Mouse (Mus musculus): ENCODE measurements around the gene Gart.

Gart gene

DNA sequence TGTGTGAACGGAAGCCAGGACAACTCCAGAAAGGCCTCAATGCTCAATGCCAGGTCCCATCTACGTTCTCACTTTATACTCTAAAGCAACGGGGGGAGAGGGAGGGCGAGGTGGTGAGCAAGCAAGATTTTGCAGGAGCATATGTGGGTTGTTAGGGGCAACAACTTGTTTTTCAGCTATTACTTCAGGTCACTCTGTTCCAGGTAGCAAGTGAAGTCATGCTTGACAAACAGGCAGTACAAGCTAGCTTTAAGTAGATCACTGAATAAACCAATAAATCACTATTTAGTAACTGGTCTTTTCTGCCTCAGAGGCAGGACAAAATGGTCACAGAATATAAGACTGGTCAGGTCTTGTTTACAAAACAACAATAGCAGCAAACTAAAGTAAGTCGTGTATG lies 61.1 kb downstream of the Gart start:
- peaks cover 17% of the 10 kb centered on the region for H3K36me3 ChIP-seq (ENCODE audit: control insufficient read depth, insufficient read depth, low read length, poor library complexity, severe bottlenecking)
- no peaks in the 10 kb centered on the region for H3K27me3 ChIP-seq (ENCODE audit: control insufficient read depth, insufficient read depth, low read length, poor library complexity, severe bottlenecking)
- no peak for DNase-seq (ENCODE audit: low read depth, low spot score)

DNA sequence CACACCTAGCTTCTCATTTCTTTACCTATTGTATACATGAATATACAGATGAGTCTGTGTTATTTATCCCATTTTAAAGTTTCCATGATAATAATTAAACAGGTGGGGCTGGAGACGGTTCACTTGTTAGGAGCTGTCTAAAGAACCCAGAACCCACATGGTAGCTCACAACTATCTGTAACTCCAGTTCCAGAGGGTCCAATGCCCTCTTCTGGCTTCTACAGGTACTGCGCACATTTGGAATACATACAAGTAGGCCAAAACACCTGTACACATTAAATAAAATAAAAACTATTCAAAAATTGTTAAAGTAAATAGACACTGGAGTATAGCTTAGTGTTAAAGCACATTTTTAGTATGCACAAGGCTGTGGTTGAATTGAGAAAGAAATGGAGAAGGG lies 64.4 kb downstream of the Gart start:
- H3K27me3 ChIP-seq (ENCODE audit: control insufficient read depth, insufficient read depth, low read length, poor library complexity, severe bottlenecking): no peaks in the 10 kb centered on the region
- peak; percentile 75 for DNase-seq (ENCODE audit: low read depth, low spot score)

GRCm38 (mm10) chr16:91578980-91579720 lies 67.6 kb downstream of the Gart start:
- Histone ChIP-seq H3K27me3 (ENCODE audit: control insufficient read depth, insufficient read depth, low read length, poor library complexity, severe bottlenecking) (no peaks in the 10 kb centered on the region), H3K36me3 (ENCODE audit: control insufficient read depth, insufficient read depth, low read length, poor library complexity, severe bottlenecking) (peaks cover 30% of the 10 kb centered on the region)
- DNase-seq (ENCODE audit: low read depth, low spot score): no peak

More for the DNA sequence above, 64.4 kb downstream of the Gart start:
- peaks cover 23% of the 10 kb centered on the region for H3K36me3 ChIP-seq (ENCODE audit: control insufficient read depth, insufficient read depth, low read length, poor library complexity, severe bottlenecking)

GRCm38 (mm10) chr16:91575151-91575550 lies 71.6 kb downstream of the Gart start:
- Histone ChIP-seq H3K27me3 (ENCODE audit: control insufficient read depth, insufficient read depth, low read length, poor library complexity, severe bottlenecking) (no peaks in the 10 kb centered on the region), H3K36me3 (ENCODE audit: control insufficient read depth, insufficient read depth, low read length, poor library complexity, severe bottlenecking) (peaks cover 23% of the 10 kb centered on the region)
- DNase-seq (ENCODE audit: low read depth, low spot score): no peak

All from splenic B cell, adult 2 months (primary cell).